Mouse (Mus musculus) erythroid progenitor cell, adult 5-6 weeks (primary cell): ENCODE measurements at regions not wholly inside any gene's neighbourhood (a gene's known extent, or its start where the extent isn't known, plus 50 kb on each side); places are given as distances from the start of the nearest gene placed in this dataset.

Source experiments
- ATAC-seq: replicated peaks from 2 replicates; pipeline ENCODE4 v1.8.0; 2016; ENCODE audit warnings: moderate number of reproducible peaks, mild to moderate bottlenecking, moderate TSS enrichment, inconsistent platforms; ENCODE audit not compliant: poor library complexity, low FRiP score, severe bottlenecking

- ATAC-seq: no peak
These were observed 136.3 kb upstream of the Smim15 start for GRCm38 (mm10) chr13:107907966-107908365.

- no peak for ATAC-seq
These were observed 139.4 kb upstream of the Smim15 start for GRCm38 (mm10) chr13:107904851-107905250.

- no peak for ATAC-seq
These were observed 140.1 kb upstream of the Smim15 start for GRCm38 (mm10) chr13:107904051-107904740.

- ATAC-seq: no peak
These were observed 140.9 kb upstream of the Smim15 start for GRCm38 (mm10) chr13:107903150-107903959.

- no peak for ATAC-seq
These were observed 141.5 kb upstream of the Smim15 start for GRCm38 (mm10) chr13:107902800-107903149.

GRCm38 (mm10) chr13:107899600-107900229 is 144.5 kb upstream of the Smim15 start:
- ATAC-seq: no peak

- ATAC-seq: no peak
These were observed 146.6 kb upstream of the Smim15 start for GRCm38 (mm10) chr13:107897646-107898045.

GRCm38 (mm10) chr13:107897184-107897583 is 147.1 kb upstream of the Smim15 start:
- ATAC-seq: no peak

- no peak for ATAC-seq
These were observed 150.6 kb upstream of the Smim15 start for GRCm38 (mm10) chr13:107893581-107894183.

GRCm38 (mm10) chr13:107893081-107893480 is 151.2 kb upstream of the Smim15 start:
- no peak for ATAC-seq

- ATAC-seq: no peak
These were observed 152.3 kb upstream of the Smim15 start for GRCm38 (mm10) chr13:107891946-107892345.

GRCm38 (mm10) chr13:107890866-107891821 is 153.1 kb upstream of the Smim15 start:
- no peak for ATAC-seq

GRCm38 (mm10) chr13:107889985-107890865 is 154.0 kb upstream of the Smim15 start:
- ATAC-seq: peak; percentile 92

GRCm38 (mm10) chr13:107889588-107889984 is 154.7 kb upstream of the Smim15 start:
- no peak for ATAC-seq

GRCm38 (mm10) chr13:107888571-107889451 is 155.4 kb upstream of the Smim15 start:
- ATAC-seq: no peak

GRCm38 (mm10) chr13:107888231-107888555 is 156.1 kb upstream of the Smim15 start:
- no peak for ATAC-seq

- no peak for ATAC-seq
These were observed 156.6 kb upstream of the Smim15 start for GRCm38 (mm10) chr13:107887366-107888230.
